In the genomic region with DNA sequence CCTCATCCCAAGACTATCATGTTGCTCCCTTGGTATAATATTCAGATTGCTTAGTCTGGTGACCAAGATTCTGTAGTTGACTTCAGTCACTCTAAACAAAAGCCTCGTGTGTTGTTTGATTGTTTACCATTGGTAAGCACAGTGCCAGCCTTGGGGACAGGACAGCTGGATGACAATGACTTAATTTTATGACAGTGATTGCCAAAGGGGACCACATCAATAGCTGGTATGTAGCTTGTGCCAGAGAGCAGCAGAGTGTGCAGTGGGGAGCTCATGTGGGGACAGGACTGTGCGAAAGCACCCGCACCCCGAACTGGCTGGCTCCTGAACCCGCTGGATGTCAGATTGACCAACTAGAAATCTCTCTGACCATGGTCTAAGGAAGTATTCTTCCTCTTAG, we compare ENCODE assay signal across 17 mouse cellular contexts. TPM values are rescaled to one million over a fixed set of nuclear protein-coding genes. Genes with fewer than 3 reads are reported as not detected.
DNase-seq lines count a peak whose midpoint lies in the region.
"Had no signal": no experiment of that assay in that cellular context is flagged by ENCODE, and none has a peak within 500 bp of the region (broad histone marks: within the 10 kb centered on the region; RNA-seq: fewer than 3 reads in every experiment).

No protein-coding gene starts in this region.

- peak; percentile 8 for DNase-seq in cerebellum, adult 9-10 months
- DNase-seq in cerebellum, postnatal 36 days = no peak
- DNase-seq in layer of hippocampus, adult 8-10 months (ENCODE audit: low spot score in 2 of 2) = peak; percentile 25 to 56
- DNase-seq in layer of hippocampus, postnatal 25 days (ENCODE audit: extremely low spot score in 1 of 2, low spot score in 1 of 2) = no peak
- DNase-seq in right cerebral cortex, adult 18-20 months = peak; percentile 28
- DNase-seq in right cerebral cortex, postnatal 4 days = no peak
- DNase-seq in thymus, postnatal 25 days = no peak
- DNase-seq: adrenal gland, postnatal 10 days; cerebellum, adult 8-10 months; gastrocnemius, postnatal 25 days; heart, adult 11 months; kidney, adult 18-20 months; liver, embryonic 13.5 days; lung, adult 18-20 months; lung, postnatal 4 days; right cerebral cortex, postnatal 14 days; thymus, postnatal 14 days had no signal

RNA-seq across cellular contexts. Expression of gene Rps17, which starts 40.4 kb away (rescaled TPM):
- 100 to 1,000 TPM; 559 to 662 (median 611) TPM for total RNA-seq in layer of hippocampus, adult 8-10 months (2022)
- total RNA-seq in layer of hippocampus, postnatal 25 days (2021) = 100 to 1,000 TPM; 560 to 614 TPM

Comparison
In these comparisons a context has a peak if more than half of its experiments do, and no peak if none do; other contexts are left out.
1. DNase-seq: peak in cerebellum, adult 9-10 months (single experiment), layer of hippocampus, adult 8-10 months (2 of 2) and right cerebral cortex, adult 18-20 months (single experiment); none in cerebellum, postnatal 36 days (0 of 2), layer of hippocampus, postnatal 25 days (0 of 2), right cerebral cortex, postnatal 4 days (single experiment) and thymus, postnatal 25 days (single experiment).